ENCODE assay signal across 30 mouse cellular contexts in genomic region chr1:97631843-97632470, GRCm38 (mm10). TPM values are rescaled to one million over a fixed set of nuclear protein-coding genes. Genes with fewer than 3 reads are reported as not detected.
DNase-seq lines count a peak whose midpoint lies in the region; ATAC-seq and TF ChIP-seq lines count a peak whose summit lies in the region.
"Had no signal": no experiment of that assay in that cellular context is flagged by ENCODE, and none has a peak within 500 bp of the region (broad histone marks: within the 10 kb centered on the region; RNA-seq: fewer than 3 reads in every experiment).

No protein-coding gene starts in this region.

- H3K4me3 ChIP-seq in kidney, adult 2 months (ENCODE audit: insufficient read depth, low read depth, low read length), result no peak overlapping the region
- H3K4me3 ChIP-seq in liver, embryonic 13.5 days (replicated peaks), result no peak overlapping the region
- H3K4me3 ChIP-seq in intestine, embryonic 16.5 days (ENCODE audit: low read length), result no peak overlapping the region
- H3K4me3 ChIP-seq: heart, embryonic 12.5 days; hindbrain, embryonic 13.5 days; limb, embryonic 10.5 days; limb, embryonic 15.5 days; lung, embryonic 15.5 days; midbrain, embryonic 12.5 days; myocyte; neural tube, embryonic 12.5 days had no signal

- no peak overlapping the region; the same call in 1 of the 2 replicates for H3K9ac ChIP-seq in liver, embryonic 13.5 days
- H3K9ac ChIP-seq in intestine, embryonic 16.5 days (ENCODE audit: low read depth, low read length), result no peak overlapping the region
- H3K9ac ChIP-seq: heart, embryonic 12.5 days; hindbrain, embryonic 13.5 days; limb, embryonic 15.5 days; lung, embryonic 15.5 days; midbrain, embryonic 12.5 days; neural tube, embryonic 12.5 days had no signal

- H3K9me3 ChIP-seq in liver, embryonic 13.5 days (replicated peaks), result no peaks in the 10 kb centered on the region
- H3K9me3 ChIP-seq in intestine, embryonic 16.5 days (ENCODE audit: control insufficient read depth, low read length), result no peaks in the 10 kb centered on the region
- H3K9me3 ChIP-seq: heart, embryonic 12.5 days; hindbrain, embryonic 13.5 days; limb, embryonic 10.5 days; limb, embryonic 15.5 days; lung, embryonic 15.5 days; midbrain, embryonic 12.5 days; neural tube, embryonic 12.5 days had no signal

- ATAC-seq in liver, embryonic 13.5 days (ENCODE audit: low read depth), result no peak
- ATAC-seq in megakaryocyte-erythroid progenitor cell, adult 5-6 weeks (replicated peaks; ENCODE audit: low FRiP score, low TSS enrichment, poor library complexity, severe bottlenecking), result peak; percentile 5; the same call in 1 of the 2 replicates
- ATAC-seq in intestine, embryonic 16.5 days, result no peak
- ATAC-seq: activated CD4-positive, CD25-positive, alpha-beta regulatory T cell, adult 4 months; forebrain, embryonic 16.5 days had no signal

- peak; percentile 29 for DNase-seq in kidney, adult 2 months
- DNase-seq in kidney, adult 11 months, result no peak
- peak; percentile 52 for DNase-seq in MEL-GATA-1-ER (ENCODE audit: extremely low read depth, low read depth)
- no peak for DNase-seq in liver, embryonic 13.5 days
- no peak for DNase-seq in adrenal gland, postnatal 10 days
- DNase-seq: adrenal gland, adult 8-10 months; cerebellum, adult 8-10 months; cerebellum, postnatal 25 days; gastrocnemius, postnatal 25 days; heart, adult 18-20 months; heart, postnatal 4 days; kidney, adult 18-20 months; layer of hippocampus, postnatal 36 days; right cerebral cortex, postnatal 4 days; thymus, adult 18-20 months; thymus, postnatal 25 days had no signal

- TF ChIP-seq CTCF in kidney, adult 2 months (conservative IDR thresholded peaks at IDR 0.05; ENCODE audit: insufficient read depth, insufficient read length, low read depth, low read length), result no peak

- peaks cover 13% of the 10 kb centered on the region for H3K4me1 ChIP-seq in kidney, adult 2 months (ENCODE audit: control insufficient read depth, insufficient read depth, low read length)
- peaks cover 39% of the 10 kb centered on the region for H3K4me1 ChIP-seq in liver, embryonic 13.5 days (replicated peaks)
- H3K4me1 ChIP-seq in intestine, embryonic 16.5 days (ENCODE audit: control insufficient read depth, insufficient read depth, low read length), result no peaks in the 10 kb centered on the region
- H3K4me1 ChIP-seq: heart, embryonic 12.5 days; limb, embryonic 10.5 days; limb, embryonic 15.5 days; lung, embryonic 15.5 days; neural tube, embryonic 12.5 days had no signal

- no peak overlapping the region; the same call in 1 of the 2 replicates for H3K27ac ChIP-seq in kidney, adult 2 months (ENCODE audit: insufficient read depth, low read depth, low read length)
- H3K27ac ChIP-seq in liver, embryonic 13.5 days, result peak overlapping the region; percentile 74
- no peak overlapping the region for H3K27ac ChIP-seq in intestine, embryonic 16.5 days (ENCODE audit: low read length)
- H3K27ac ChIP-seq: hindbrain, embryonic 13.5 days; kidney, postnatal 0 days; limb, embryonic 10.5 days; limb, embryonic 15.5 days; lung, embryonic 15.5 days; neural tube, embryonic 12.5 days; stomach, postnatal 0 days had no signal

- TF ChIP-seq POLR2A in kidney, adult 2 months (IDR thresholded peaks at IDR 0.05; ENCODE audit: low read depth, low read length), result no peak

- no peaks in the 10 kb centered on the region for H3K27me3 ChIP-seq in kidney, adult 2 months (replicated peaks; ENCODE audit: control insufficient read depth, insufficient read depth, low read length)
- H3K27me3 ChIP-seq in liver, embryonic 13.5 days, result no peaks in the 10 kb centered on the region
- H3K27me3 ChIP-seq in intestine, embryonic 16.5 days (replicated peaks; ENCODE audit: control insufficient read depth, insufficient read depth, low read length), result no peaks in the 10 kb centered on the region
- H3K27me3 ChIP-seq: heart, embryonic 12.5 days; hindbrain, embryonic 13.5 days; limb, embryonic 15.5 days; lung, embryonic 15.5 days; midbrain, embryonic 12.5 days; neural tube, embryonic 12.5 days had no signal

- peaks cover 1% of the 10 kb centered on the region; the same call in 1 of the 2 replicates for H3K36me3 ChIP-seq in kidney, adult 2 months (ENCODE audit: control insufficient read depth, insufficient read depth, low read length)
- peaks cover 34% of the 10 kb centered on the region for H3K36me3 ChIP-seq in liver, embryonic 13.5 days
- no peaks in the 10 kb centered on the region for H3K36me3 ChIP-seq in intestine, embryonic 16.5 days (ENCODE audit: control insufficient read depth, insufficient read depth, low read length)
- H3K36me3 ChIP-seq: heart, embryonic 12.5 days; hindbrain, embryonic 13.5 days; limb, embryonic 10.5 days; limb, embryonic 15.5 days; lung, embryonic 15.5 days; midbrain, embryonic 12.5 days; neural tube, embryonic 12.5 days had no signal

- 34% methylated on average over 5 of the region's 5 CpGs for WGBS in kidney, adult 2 months
- 38% methylated on average over 5 of the region's 5 CpGs for WGBS in liver, embryonic 13.5 days (ENCODE audit: insufficient replicate concordance)
- 76% methylated on average over 5 of the region's 5 CpGs for WGBS in intestine, embryonic 16.5 days

- peak overlapping the region; percentile 22; the same call in 1 of the 2 replicates for H3K4me2 ChIP-seq in liver, embryonic 13.5 days
- H3K4me2 ChIP-seq in intestine, embryonic 16.5 days (ENCODE audit: low read depth, low read length), result no peak overlapping the region
- H3K4me2 ChIP-seq: heart, embryonic 12.5 days; hindbrain, embryonic 13.5 days; limb, embryonic 15.5 days; lung, embryonic 15.5 days; midbrain, embryonic 12.5 days; neural tube, embryonic 12.5 days had no signal

RNA-seq across cellular contexts. Expression of gene D1Ertd622e, which starts 29.9 kb away (rescaled TPM):
- 21.2 and 22.8 TPM in 2 replicates for polyA plus RNA-seq in kidney, adult 2 months (2012; rRNA removed)
- polyA plus RNA-seq in liver, embryonic 13.5 days (2015; fragmentation: Nextera tagmentation; extraction: Ambion mirVana), result 40.9 and 51.1 TPM in 2 replicates
- total RNA-seq in megakaryocyte-erythroid progenitor cell, adult 5-6 weeks (2014; fragmentation: Nextera tagmentation), result 35.9 and 45.3 TPM in 2 replicates
- total RNA-seq in megakaryocyte-erythroid progenitor cell, adult 5-6 weeks (2017), result 48.1 and 63.7 TPM in 2 replicates
- 10 to 100 TPM; 18.1 to 18.2 TPM for total RNA-seq in adrenal gland, postnatal 10 days (2021)
- polyA plus RNA-seq in intestine, embryonic 16.5 days (2015; fragmentation: Nextera tagmentation; extraction: Ambion mirVana), result 17.8 and 20.5 TPM in 2 replicates

Comparison
In these comparisons a context has a peak if more than half of its experiments do, and no peak if none do; other contexts are left out.
1. DNase-seq: peak in kidney, adult 2 months (single experiment) and MEL-GATA-1-ER (single experiment); none in kidney, adult 11 months (single experiment), liver, embryonic 13.5 days (single experiment) and adrenal gland, postnatal 10 days (single experiment).